Mouse (Mus musculus) erythroblast, embryonic 14.5 days (primary cell): Measurements from ENCODE around the gene Fbxo47.

Source experiments
- GATA1 ChIP-seq: IDR thresholded peaks from 2 replicates; pipeline ENCODE4 v1.6.1; 2012; ENCODE audit warnings: low read length, inconsistent platforms, mixed read lengths
- TAL1 ChIP-seq: IDR thresholded peaks from 3 replicates; pipeline ENCODE4 v1.6.1; 2012; ENCODE audit warnings: low read length, inconsistent platforms, mixed read lengths

DNA sequence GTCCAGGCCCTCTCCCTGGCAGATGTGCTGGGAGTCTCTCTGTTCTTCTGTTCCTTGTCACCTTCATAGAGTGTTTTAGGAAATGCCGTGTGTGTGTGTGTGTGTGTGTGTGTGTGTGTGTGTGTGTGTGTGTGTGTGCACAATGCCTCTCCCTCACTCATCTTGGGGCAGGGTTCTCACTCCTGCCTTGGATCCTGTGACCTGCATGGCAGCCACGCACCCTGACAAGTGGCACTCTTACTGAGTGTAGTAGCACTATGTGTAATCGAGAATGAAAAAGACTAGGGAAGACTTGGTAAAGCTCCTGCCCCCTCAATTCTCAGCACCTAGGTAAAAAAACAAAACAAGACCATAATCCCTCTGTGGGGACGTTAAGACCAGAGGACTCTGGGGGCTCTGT is 64.9 kb downstream of the Fbxo47 start:
- TF ChIP-seq GATA1 (no peak), TAL1 (no peak)
